Mouse (Mus musculus) myocyte (in vitro differentiated cells): ENCODE results near the gene Isx. TPM values are rescaled to one million over a fixed set of nuclear protein-coding genes. Genes with fewer than 3 reads are reported as not detected.

Experiments used
- H3K27me3 ChIP-seq: one replicate; pipeline ENCODE4 v1.6.1; 2011; ENCODE audit not compliant: control insufficient read depth, insufficient read depth, insufficient read length
- H3K36me3 ChIP-seq: one replicate; pipeline ENCODE4 v1.6.1; 2011; ENCODE audit not compliant: control insufficient read depth, insufficient read depth
- H3K4me2 ChIP-seq: one replicate; pipeline ENCODE4 v1.6.1; 2011; ENCODE audit warnings: low read depth, control low read depth
- H3K4me3 ChIP-seq: one replicate; pipeline ENCODE4 v1.5.1; 2011; ENCODE audit warnings: mild to moderate bottlenecking, control low read depth, moderate library complexity
- H3K79me2 ChIP-seq: one replicate; pipeline ENCODE4 v1.6.1; 2011; ENCODE audit not compliant: control insufficient read depth, insufficient read depth
- H3ac ChIP-seq: one replicate; pipeline ENCODE4 v1.6.1; 2011; ENCODE audit not compliant: control insufficient read depth, insufficient read length
- CEBPB ChIP-seq: IDR thresholded peaks from 2 replicates; pipeline ENCODE4 v1.6.1; 2011; ENCODE audit warnings: mild to moderate bottlenecking, moderate library complexity; ENCODE audit not compliant: poor library complexity, insufficient read depth, severe bottlenecking
- E2F4 ChIP-seq: IDR thresholded peaks from one replicate; pipeline ENCODE4 v1.6.1; 2011; ENCODE audit warnings: mild to moderate bottlenecking, control low read depth, moderate library complexity; ENCODE audit not compliant: insufficient read depth
- MAX ChIP-seq: IDR thresholded peaks from one replicate; pipeline ENCODE4 v1.6.1; 2011; ENCODE audit warnings: low read depth, mild to moderate bottlenecking, control low read depth
- MYOD1 ChIP-seq, 3 experiments: IDR thresholded peaks; one replicate each; pipeline ENCODE4 v1.6.1; 2011; ENCODE audit warnings: control low read depth in 2 of 3, low read depth in 2 of 3, mild to moderate bottlenecking in 2 of 3, moderate library complexity in 1 of 3; ENCODE audit not compliant: insufficient read length in 2 of 3, control insufficient read depth in 1 of 3
- MYOG ChIP-seq, 3 experiments: IDR thresholded peaks; one replicate each; pipeline ENCODE4 v1.6.1; 2011; ENCODE audit warnings: control low read depth in 2 of 3, low read depth in 2 of 3, mild to moderate bottlenecking in 2 of 3; ENCODE audit not compliant: insufficient read length in 2 of 3, control insufficient read depth in 1 of 3, insufficient read depth in 1 of 3
- POLR2A ChIP-seq: IDR thresholded peaks from one replicate; pipeline ENCODE4 v1.6.1; 2011; ENCODE audit warnings: low read depth, mild to moderate bottlenecking, control low read depth, moderate library complexity; ENCODE audit not compliant: insufficient read length
- POLR2AphosphoS2 ChIP-seq: IDR thresholded peaks from one replicate; pipeline ENCODE4 v1.6.1; 2011; ENCODE audit warnings: low read depth, control low read depth; ENCODE audit not compliant: insufficient read length
- REST ChIP-seq: IDR thresholded peaks from one replicate; pipeline ENCODE4 v1.6.1; 2011; ENCODE audit warnings: mild to moderate bottlenecking, control low read depth, moderate library complexity; ENCODE audit not compliant: insufficient read depth, insufficient read length
- SRF ChIP-seq: IDR thresholded peaks from one replicate; pipeline ENCODE4 v1.6.1; 2011; ENCODE audit warnings: low read depth; ENCODE audit not compliant: control insufficient read depth, insufficient read length
- TCF12 ChIP-seq: IDR thresholded peaks from one replicate; pipeline ENCODE4 v1.6.1; 2011; ENCODE audit warnings: mild to moderate bottlenecking, control low read depth; ENCODE audit not compliant: poor library complexity, insufficient read depth, severe bottlenecking
- TCF3 ChIP-seq: IDR thresholded peaks from one replicate; pipeline ENCODE4 v1.6.1; 2011; ENCODE audit warnings: low read depth, control low read depth; ENCODE audit not compliant: insufficient read length
- USF1 ChIP-seq: IDR thresholded peaks from one replicate; pipeline ENCODE4 v1.6.1; 2011; ENCODE audit warnings: low read depth, mild to moderate bottlenecking, control low read depth, moderate library complexity
- polyA plus RNA-seq: library from polyadenylated mRNA; unstranded; fragments of >200 nt; fragmentation: generic; extraction: Trizol; gene quantifications from one replicate; pipeline ENCODE4 v1.2.1, GENCODE M21; 2012; ENCODE audit warnings: missing spikeins

The Isx gene
- polyA plus RNA-seq, result 0.05 TPM

DNA sequence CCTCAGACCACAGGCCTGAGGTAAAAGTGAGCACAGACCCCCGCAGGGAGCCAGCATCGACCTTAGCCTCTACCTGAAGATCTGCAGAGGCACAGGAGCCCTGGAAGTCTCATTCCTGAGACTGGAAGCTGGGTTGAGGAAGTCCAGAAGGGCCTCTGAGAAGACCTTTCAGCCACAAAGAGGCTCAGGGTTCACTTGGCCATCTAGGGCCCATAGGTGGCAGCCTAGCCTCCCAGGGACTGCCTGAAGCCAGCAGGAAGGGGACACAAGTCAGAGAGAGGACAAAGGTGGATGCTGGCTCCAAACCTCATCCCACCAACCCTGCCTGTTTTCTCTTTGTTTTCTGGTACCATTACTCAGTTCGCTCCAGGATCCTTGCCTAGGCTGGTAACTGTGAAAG is at the start of gene Isx:
Gene Isx (plus strand): TSS at position 234 of the 400 bp plus-strand sequence.
- no peak within 1 kb of the TSS for H3K4me2 ChIP-seq
- H3K79me2 ChIP-seq, result no peaks in the 10 kb centered on the region
- H3K36me3 ChIP-seq, result no peaks in the 10 kb centered on the region
- TF ChIP-seq E2F4, result no peak
- no peak for TF ChIP-seq MYOD1 (IDR thresholded peaks at IDR 0.05; ENCODE audit: control insufficient read depth in 1 of 3, insufficient read length in 2 of 3, low read depth in 2 of 3)
- no peak for TF ChIP-seq POLR2AphosphoS2
- TF ChIP-seq TCF12, result no peak
- TF ChIP-seq MAX, result no peak
- no peak for TF ChIP-seq CEBPB
- no peak for TF ChIP-seq SRF
- TF ChIP-seq USF1, result no peak
- TF ChIP-seq MYOG (IDR thresholded peaks at IDR 0.05; ENCODE audit: control insufficient read depth in 1 of 3, insufficient read depth in 1 of 3, insufficient read length in 2 of 3, low read depth in 2 of 3), result no peak
- no peak for TF ChIP-seq REST
- TF ChIP-seq TCF3, result no peak
- no peak within 1 kb of the TSS for H3K4me3 ChIP-seq
- no peaks in the 10 kb centered on the region for H3K27me3 ChIP-seq
- no peak within 1 kb of the TSS for H3ac ChIP-seq

- TF ChIP-seq CEBPB (no peak), REST (no peak), E2F4 (no peak), POLR2AphosphoS2 (no peak), MYOG (IDR thresholded peaks at IDR 0.05; ENCODE audit: control insufficient read depth in 1 of 3, insufficient read depth in 1 of 3, insufficient read length in 2 of 3, low read depth in 2 of 3) (no peak), MYOD1 (IDR thresholded peaks at IDR 0.05; ENCODE audit: control insufficient read depth in 1 of 3, insufficient read length in 2 of 3, low read depth in 2 of 3) (no peak), POLR2A (no peak), TCF12 (no peak), USF1 (no peak), TCF3 (no peak), MAX (no peak)
- Histone ChIP-seq H3K79me2 (no peaks in the 10 kb centered on the region), H3ac (no peak overlapping the region), H3K36me3 (no peaks in the 10 kb centered on the region), H3K27me3 (no peaks in the 10 kb centered on the region), H3K4me2 (no peak overlapping the region), H3K4me3 (no peak overlapping the region)
These were observed 45.3 kb upstream of the Isx start for GRCm38 (mm10) chr8:74827689-74828088.

GRCm38 (mm10) chr8:74831322-74831721 is 41.7 kb upstream of the Isx start:
- Histone ChIP-seq H3K4me2 (no peak overlapping the region), H3K36me3 (no peaks in the 10 kb centered on the region), H3K4me3 (no peak overlapping the region), H3K79me2 (no peaks in the 10 kb centered on the region), H3ac (no peak overlapping the region), H3K27me3 (no peaks in the 10 kb centered on the region)
- TF ChIP-seq USF1, result no peak
- TF ChIP-seq TCF3, result no peak
- TF ChIP-seq TCF12, result no peak
- TF ChIP-seq POLR2AphosphoS2, result no peak
- TF ChIP-seq SRF, result no peak
- no peak for TF ChIP-seq MYOD1 (IDR thresholded peaks at IDR 0.05; ENCODE audit: control insufficient read depth in 1 of 3, insufficient read length in 2 of 3, low read depth in 2 of 3)
- TF ChIP-seq E2F4, result no peak

DNA sequence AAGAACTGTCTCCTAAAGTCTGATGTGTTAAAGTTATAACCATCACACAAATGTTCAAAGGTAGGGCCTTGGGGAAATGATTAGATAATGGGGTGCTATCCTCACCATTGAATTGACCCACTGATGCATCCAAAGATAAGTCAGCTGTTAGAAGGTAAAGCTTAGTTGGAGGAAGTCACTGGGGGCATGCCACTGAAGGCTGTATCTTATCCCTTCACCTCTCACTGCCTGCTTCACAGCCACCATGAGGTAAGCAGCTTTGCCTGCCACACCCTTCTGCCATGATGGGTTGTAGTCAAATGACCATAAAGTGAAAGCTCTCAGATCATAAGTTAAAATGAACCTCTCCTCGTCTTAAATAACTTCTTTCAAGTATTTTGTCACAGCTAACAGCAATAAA is 38.7 kb upstream of the Isx start:
- H3K4me2 ChIP-seq, result no peak overlapping the region
- no peak overlapping the region for H3K4me3 ChIP-seq
- no peak overlapping the region for H3ac ChIP-seq
- no peaks in the 10 kb centered on the region for H3K79me2 ChIP-seq
- no peaks in the 10 kb centered on the region for H3K36me3 ChIP-seq
- TF ChIP-seq REST, result no peak
- TF ChIP-seq CEBPB, result no peak
- TF ChIP-seq TCF12, result no peak
- TF ChIP-seq POLR2A, result no peak
- no peak for TF ChIP-seq TCF3
- no peaks in the 10 kb centered on the region for H3K27me3 ChIP-seq

DNA sequence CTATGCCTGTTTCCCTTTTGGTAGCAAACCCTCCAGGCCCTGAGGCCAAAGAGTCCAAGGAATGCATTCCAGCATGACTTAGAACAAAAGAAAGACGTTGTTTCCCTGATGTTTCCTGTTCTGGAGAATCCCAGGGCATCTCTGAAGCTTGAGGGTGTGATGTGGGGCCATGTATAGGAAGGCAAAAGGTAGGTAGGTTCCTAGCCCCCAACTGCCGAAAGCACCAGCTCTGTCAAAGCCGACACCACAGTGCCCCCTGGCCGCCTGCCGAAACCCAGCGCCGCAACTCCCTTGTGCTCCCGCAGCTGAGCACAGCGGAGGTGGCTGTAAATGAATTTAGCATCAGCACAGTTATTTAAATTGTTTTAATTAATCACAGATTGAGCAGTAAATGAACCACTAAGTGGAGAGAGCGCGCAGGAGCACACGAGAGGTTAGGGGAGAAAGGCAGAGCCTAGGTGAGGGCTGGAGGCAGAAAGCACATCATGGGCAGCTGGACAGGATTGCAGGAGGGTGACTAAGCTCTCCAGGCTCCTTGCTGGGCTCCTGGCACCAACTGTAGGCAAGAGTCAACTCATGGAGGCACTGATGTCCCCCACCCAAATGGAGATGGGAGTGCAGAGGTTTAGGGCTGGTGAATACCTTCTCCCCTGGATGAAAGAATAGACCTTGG is 25.5 kb upstream of the Isx start:
- no peaks in the 10 kb centered on the region for H3K79me2 ChIP-seq
- no peak overlapping the region for H3K4me2 ChIP-seq
- no peaks in the 10 kb centered on the region for H3K36me3 ChIP-seq
- H3ac ChIP-seq, result no peak overlapping the region
- no peak for TF ChIP-seq POLR2AphosphoS2
- no peak for TF ChIP-seq USF1
- no peak for TF ChIP-seq MYOG (IDR thresholded peaks at IDR 0.05; ENCODE audit: control insufficient read depth in 1 of 3, insufficient read depth in 1 of 3, insufficient read length in 2 of 3, low read depth in 2 of 3)
- no peak for TF ChIP-seq CEBPB
- TF ChIP-seq MYOD1 (IDR thresholded peaks at IDR 0.05; ENCODE audit: control insufficient read depth in 1 of 3, insufficient read length in 2 of 3, low read depth in 2 of 3), result no peak
- TF ChIP-seq SRF, result no peak
- TF ChIP-seq TCF12, result no peak
- TF ChIP-seq POLR2A, result no peak
- TF ChIP-seq E2F4, result no peak
- TF ChIP-seq MAX, result no peak
- TF ChIP-seq REST, result no peak
- no peak for TF ChIP-seq TCF3
- H3K27me3 ChIP-seq, result no peaks in the 10 kb centered on the region
- H3K4me3 ChIP-seq, result no peak overlapping the region
